ENCODE assay signal across 9 mouse cellular contexts in the genomic region with DNA sequence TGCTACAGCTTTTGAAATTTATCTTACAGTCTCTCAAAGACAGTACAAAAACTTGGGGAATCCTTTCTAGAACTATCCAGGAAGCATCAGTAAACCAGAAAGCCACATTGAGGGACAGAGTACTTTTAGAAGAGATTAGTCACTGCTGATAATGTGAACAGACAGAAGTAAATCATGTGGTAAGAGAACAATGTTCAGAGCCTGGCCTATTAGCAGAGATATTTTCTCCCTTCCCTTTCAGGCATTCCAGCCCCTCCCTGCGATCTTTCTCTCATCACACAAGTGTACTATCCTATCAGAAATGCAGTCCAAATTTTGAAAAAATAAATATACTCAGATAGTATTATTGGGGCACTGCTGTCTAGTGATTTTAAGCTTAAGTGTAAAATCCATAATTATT. TPM values are rescaled to one million over a fixed set of nuclear protein-coding genes. Genes with fewer than 3 reads are reported as not detected.
DNase-seq lines count a peak whose midpoint lies in the region; ATAC-seq and TF ChIP-seq lines count a peak whose summit lies in the region.
"Had no signal": no experiment of that assay in that cellular context is flagged by ENCODE, and none has a peak within 500 bp of the region (broad histone marks: within the 10 kb centered on the region; RNA-seq: fewer than 3 reads in every experiment).

No protein-coding gene starts in this region.

- no peak for TF ChIP-seq POLR2A in cortical plate, adult 2 months (IDR thresholded peaks at IDR 0.05; ENCODE audit: extremely low read depth, insufficient read depth, low read length)

- no peaks in the 10 kb centered on the region for H3K36me3 ChIP-seq in kidney, embryonic 14.5 days (ENCODE audit: control insufficient read depth, insufficient read depth, low read length)
- no peaks in the 10 kb centered on the region for H3K36me3 ChIP-seq in hindbrain, embryonic 16.5 days (ENCODE audit: control insufficient read depth, insufficient read depth, low read length)
- H3K36me3 ChIP-seq in midbrain, embryonic 15.5 days (replicated peaks): no peaks in the 10 kb centered on the region

- peak overlapping the region; percentile 54 for H3K4me3 ChIP-seq in kidney, embryonic 14.5 days (ENCODE audit: low read length)
- H3K4me3 ChIP-seq in cortical plate, adult 2 months (ENCODE audit: insufficient read depth, low read length): peak overlapping the region; percentile 93; the same call in 1 of the 2 replicates
- peak overlapping the region; percentile 65 for H3K4me3 ChIP-seq in hindbrain, embryonic 16.5 days (ENCODE audit: low read length)
- peak overlapping the region; percentile 58 for H3K4me3 ChIP-seq in midbrain, embryonic 15.5 days

- H3K27ac ChIP-seq in kidney, embryonic 14.5 days (ENCODE audit: low read depth, low read length): no peak overlapping the region
- H3K27ac ChIP-seq in cortical plate, adult 2 months (ENCODE audit: insufficient read depth, low read length): no peak overlapping the region
- H3K27ac ChIP-seq in hindbrain, embryonic 16.5 days (ENCODE audit: low read depth, low read length): no peak overlapping the region
- no peak overlapping the region for H3K27ac ChIP-seq in midbrain, embryonic 15.5 days

- peak overlapping the region; percentile 71; the same call in 1 of the 2 replicates for H3K9ac ChIP-seq in kidney, embryonic 14.5 days (ENCODE audit: low read depth, low read length)
- no peak overlapping the region for H3K9ac ChIP-seq in hindbrain, embryonic 16.5 days (ENCODE audit: low read depth, low read length)
- H3K9ac ChIP-seq in midbrain, embryonic 15.5 days: 0 out of 2 replicates have a peak overlapping the region, but pooled peaks have one; percentile 1

- 73% methylated on average over 1 of the region's 1 CpGs for WGBS in kidney, embryonic 14.5 days
- WGBS in hindbrain, embryonic 16.5 days: 89% methylated on average over 1 of the region's 1 CpGs
- 94% methylated on average over 1 of the region's 1 CpGs for WGBS in midbrain, embryonic 15.5 days

- peak overlapping the region; percentile 53 for H3K4me2 ChIP-seq in kidney, embryonic 14.5 days (replicated peaks; ENCODE audit: low read depth, low read length)
- peak overlapping the region; percentile 63 for H3K4me2 ChIP-seq in hindbrain, embryonic 16.5 days (ENCODE audit: low read length)
- peak overlapping the region; percentile 58 for H3K4me2 ChIP-seq in midbrain, embryonic 15.5 days

- no peak for TF ChIP-seq CTCF in cortical plate, adult 2 months (IDR thresholded peaks at IDR 0.05; ENCODE audit: extremely low read depth, insufficient read depth, low read length)

- H3K4me1 ChIP-seq in kidney, embryonic 14.5 days (ENCODE audit: control insufficient read depth, insufficient read depth, low read length): peaks cover 3% of the 10 kb centered on the region; the same call in 1 of the 2 replicates
- H3K4me1 ChIP-seq in cortical plate, adult 2 months (ENCODE audit: control insufficient read depth, insufficient read depth, low read length): peaks cover 4% of the 10 kb centered on the region
- H3K4me1 ChIP-seq in hindbrain, embryonic 16.5 days (ENCODE audit: control insufficient read depth, insufficient read depth, low read depth, low read length): peaks cover 8% of the 10 kb centered on the region
- peaks cover 21% of the 10 kb centered on the region for H3K4me1 ChIP-seq in midbrain, embryonic 15.5 days

- no peaks in the 10 kb centered on the region for H3K9me3 ChIP-seq in kidney, embryonic 14.5 days (ENCODE audit: control insufficient read depth, low read length)
- H3K9me3 ChIP-seq in hindbrain, embryonic 16.5 days (ENCODE audit: control insufficient read depth, low read length): no peaks in the 10 kb centered on the region
- H3K9me3 ChIP-seq in midbrain, embryonic 15.5 days: no peaks in the 10 kb centered on the region

- no peak for DNase-seq in kidney, adult 18-20 months
- DNase-seq in cerebellum, adult 11-12 months: no peak
- DNase-seq in right cerebral cortex, postnatal 25 days: no peak
- no peak for DNase-seq in gastrocnemius, postnatal 4 days (ENCODE audit: low spot score in 2 of 2)

- ATAC-seq in kidney, embryonic 14.5 days (ENCODE audit: low FRiP score, low TSS enrichment): no peak
- ATAC-seq in hindbrain, embryonic 16.5 days: no peak
- no peak for ATAC-seq in midbrain, embryonic 15.5 days (replicated peaks)

- H3K27me3 ChIP-seq in kidney, embryonic 14.5 days (ENCODE audit: control insufficient read depth, insufficient read depth, low read length): no peaks in the 10 kb centered on the region
- H3K27me3 ChIP-seq in hindbrain, embryonic 16.5 days (replicated peaks; ENCODE audit: control insufficient read depth, insufficient read depth, low read length): no peaks in the 10 kb centered on the region
- no peaks in the 10 kb centered on the region for H3K27me3 ChIP-seq in midbrain, embryonic 15.5 days (replicated peaks)

RNA-seq across cellular contexts. Expression of a gene that starts 0.9 kb away (rescaled TPM):
- polyA plus RNA-seq in kidney, embryonic 14.5 days (2014; fragmentation: Nextera tagmentation; extraction: Ambion mirVana): 4.3 and 5.6 TPM in 2 replicates
- polyA plus RNA-seq in cortical plate, adult 2 months (2012; rRNA removed): 4.8 and 5.1 TPM in 2 replicates
- 8.4 and 8.9 TPM in 2 replicates for polyA plus RNA-seq in hindbrain, embryonic 16.5 days (2015; fragmentation: Nextera tagmentation; extraction: Ambion mirVana)
- 9.7 and 10.3 TPM in 2 replicates for polyA plus RNA-seq in midbrain, embryonic 15.5 days (2015; fragmentation: Nextera tagmentation; extraction: Ambion mirVana)
- total RNA-seq in gastrocnemius, postnatal 4 days (2021): 1 to 10 TPM; 6.1 to 7.6 TPM

RNA-seq across cellular contexts. Expression of a gene that starts 26.9 kb away (rescaled TPM):
- polyA plus RNA-seq in kidney, embryonic 14.5 days (2014; fragmentation: Nextera tagmentation; extraction: Ambion mirVana): 7.1 and 7.6 TPM in 2 replicates
- 3.6 and 3.7 TPM in 2 replicates for polyA plus RNA-seq in cortical plate, adult 2 months (2012; rRNA removed)
- 7.0 and 7.2 TPM in 2 replicates for polyA plus RNA-seq in hindbrain, embryonic 16.5 days (2015; fragmentation: Nextera tagmentation; extraction: Ambion mirVana)
- polyA plus RNA-seq in midbrain, embryonic 15.5 days (2015; fragmentation: Nextera tagmentation; extraction: Ambion mirVana): 8.6 and 9.7 TPM in 2 replicates
- total RNA-seq in gastrocnemius, postnatal 4 days (2021): 1 to 10 TPM; 2.8 to 3.6 TPM
- polyA plus RNA-seq: erythroblast, embryonic 14.5 days had no signal

RNA-seq across cellular contexts. Expression of a gene that starts 41.2 kb away (rescaled TPM):
- 9.6 and 11.2 TPM in 2 replicates for polyA plus RNA-seq in kidney, embryonic 14.5 days (2014; fragmentation: Nextera tagmentation; extraction: Ambion mirVana)
- polyA plus RNA-seq in cortical plate, adult 2 months (2012; rRNA removed): 11.9 and 13.8 TPM in 2 replicates
- 13.0 and 13.7 TPM in 2 replicates for polyA plus RNA-seq in hindbrain, embryonic 16.5 days (2015; fragmentation: Nextera tagmentation; extraction: Ambion mirVana)
- 15.5 and 16.8 TPM in 2 replicates for polyA plus RNA-seq in midbrain, embryonic 15.5 days (2015; fragmentation: Nextera tagmentation; extraction: Ambion mirVana)
- 1 to 10 TPM; 6.4 to 7.1 TPM for total RNA-seq in gastrocnemius, postnatal 4 days (2021)

RNA-seq across cellular contexts. Expression of a gene that starts 51.4 kb away (rescaled TPM):
- polyA plus RNA-seq in kidney, embryonic 14.5 days (2014; fragmentation: Nextera tagmentation; extraction: Ambion mirVana): 2.2 and 3.7 TPM in 2 replicates
- 3.1 and 3.2 TPM in 2 replicates for polyA plus RNA-seq in cortical plate, adult 2 months (2012; rRNA removed)
- polyA plus RNA-seq in hindbrain, embryonic 16.5 days (2015; fragmentation: Nextera tagmentation; extraction: Ambion mirVana): 3.2 and 3.3 TPM in 2 replicates
- polyA plus RNA-seq in midbrain, embryonic 15.5 days (2015; fragmentation: Nextera tagmentation; extraction: Ambion mirVana): 3.2 and 3.5 TPM in 2 replicates
- total RNA-seq in gastrocnemius, postnatal 4 days (2021): 1 to 10 TPM in 1 of 2 experiments, under 1 TPM in 1; 0.96 to 1.3 TPM
- polyA plus RNA-seq: erythroblast, embryonic 14.5 days had no signal
